ENCODE assay signal across 8 mouse cellular contexts in the genomic region with DNA sequence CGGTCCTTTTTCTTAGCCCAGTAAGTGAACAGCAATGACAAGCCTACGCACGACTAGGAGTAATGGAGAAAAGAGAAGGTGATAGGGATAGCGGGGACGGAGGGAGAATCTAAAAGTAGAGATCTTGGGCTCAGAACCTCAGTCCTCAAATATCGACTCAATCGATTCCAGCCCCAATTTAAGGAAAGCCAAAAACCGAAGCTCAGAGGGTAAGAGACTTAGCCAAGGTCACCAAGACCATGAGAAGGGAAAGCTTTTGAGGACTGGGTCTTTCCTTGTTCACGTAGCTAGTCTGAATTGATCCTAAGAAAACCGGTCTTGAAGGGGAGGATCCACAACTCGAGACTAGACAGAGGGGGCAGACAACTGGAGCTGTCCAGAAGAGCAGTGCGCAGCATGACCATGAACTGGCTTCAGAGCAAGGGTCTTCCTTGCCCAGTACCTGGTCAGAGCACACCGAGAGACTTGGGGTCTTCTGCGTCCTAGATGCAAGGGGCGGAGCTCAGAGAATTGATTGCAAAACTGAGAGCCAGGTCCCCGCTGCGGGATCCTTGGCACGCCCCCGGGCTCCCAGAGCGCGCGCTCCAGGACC. TPM values are rescaled to one million over a fixed set of nuclear protein-coding genes. Genes with fewer than 3 reads are reported as not detected.
DNase-seq lines count a peak whose midpoint lies in the region; ATAC-seq and TF ChIP-seq lines count a peak whose summit lies in the region.

No protein-coding gene starts in this region.

- intact Hi-C loops in left cerebral cortex, postnatal 10 days (cut with DNase I): no loop called here

- TF ChIP-seq CTCF in embryonic fibroblast, embryonic 13.5 days (IDR thresholded peaks at IDR 0.05; ENCODE audit: borderline replicate concordance, insufficient read depth, low read length): no peak

- H3K4me2 ChIP-seq in lung, embryonic 15.5 days: peak overlapping the region; percentile 96
- H3K4me2 ChIP-seq in limb, embryonic 11.5 days (ENCODE audit: low read depth, severe bottlenecking): peak overlapping the region; percentile 97
- peak overlapping the region; percentile 86 for H3K4me2 ChIP-seq in stomach, embryonic 14.5 days (replicated peaks; ENCODE audit: low read depth, low read length)

- peak; percentile 23; the same call in 1 of the 2 replicates for ATAC-seq in lung, embryonic 15.5 days (ENCODE audit: borderline replicate concordance, extremely low read depth, low FRiP score, low TSS enrichment)
- ATAC-seq in limb, embryonic 11.5 days (ENCODE audit: insufficient number of reproducible peaks, low FRiP score, low TSS enrichment, low read depth): no peak
- ATAC-seq in stomach, embryonic 14.5 days (ENCODE audit: insufficient number of reproducible peaks, insufficient read depth, low FRiP score, low read depth): 0 out of 2 replicates have a peak, but pooled peaks have one; percentile 23

- no peak for DNase-seq in lung, postnatal 4 days
- DNase-seq in limb, embryonic 11.5 days (ENCODE audit: low spot score): peak; percentile 53
- DNase-seq in urinary bladder, adult 2 months (ENCODE audit: low spot score): no peak
- DNase-seq in cerebellum, postnatal 10 days: no peak
- no peak for DNase-seq in left cerebral cortex, postnatal 10 days (ENCODE audit: extremely low spot score in 1 of 2, low spot score in 2 of 2)

- no peak overlapping the region for H3K9ac ChIP-seq in lung, embryonic 15.5 days
- peak overlapping the region; percentile 74 for H3K9ac ChIP-seq in limb, embryonic 11.5 days (ENCODE audit: low read length)
- H3K9ac ChIP-seq in stomach, embryonic 14.5 days (replicated peaks; ENCODE audit: low read depth, low read length): 0 out of 2 replicates have a peak overlapping the region, but pooled peaks have one; percentile 42

- H3K4me3 ChIP-seq in lung, embryonic 15.5 days: peak overlapping the region; percentile 66
- H3K4me3 ChIP-seq in embryonic fibroblast, embryonic 13.5 days (ENCODE audit: insufficient read depth, low read length): peak overlapping the region; percentile 39
- peak overlapping the region; percentile 54 for H3K4me3 ChIP-seq in limb, embryonic 11.5 days (ENCODE audit: low read depth, low read length)
- peak overlapping the region; percentile 63 for H3K4me3 ChIP-seq in stomach, embryonic 14.5 days (ENCODE audit: low read depth, low read length)

- WGBS in lung, embryonic 15.5 days: under 1% methylated on average over 22 of the region's 22 CpGs
- WGBS in limb, embryonic 11.5 days: under 1% methylated on average over 22 of the region's 22 CpGs
- WGBS in stomach, embryonic 14.5 days: under 1% methylated on average over 22 of the region's 22 CpGs

- peaks cover 13% of the 10 kb centered on the region; the same call in 1 of the 2 replicates for H3K4me1 ChIP-seq in lung, embryonic 15.5 days
- 0 out of 2 replicates have a peak, but pooled peaks cover 3% of the 10 kb centered on the region for H3K4me1 ChIP-seq in embryonic fibroblast, embryonic 13.5 days (ENCODE audit: control insufficient read depth, insufficient read depth, low read length)
- H3K4me1 ChIP-seq in limb, embryonic 11.5 days (ENCODE audit: control insufficient read depth, insufficient read depth, low read length): peaks cover 4% of the 10 kb centered on the region; the same call in 1 of the 2 replicates
- 0 out of 2 replicates have a peak, but pooled peaks cover 5% of the 10 kb centered on the region for H3K4me1 ChIP-seq in stomach, embryonic 14.5 days (ENCODE audit: control insufficient read depth, insufficient read depth, low read length)

- H3K36me3 ChIP-seq in lung, embryonic 15.5 days: no peaks in the 10 kb centered on the region
- H3K36me3 ChIP-seq in limb, embryonic 11.5 days (ENCODE audit: control insufficient read depth, insufficient read depth, low read length): no peaks in the 10 kb centered on the region
- no peaks in the 10 kb centered on the region for H3K36me3 ChIP-seq in stomach, embryonic 14.5 days (ENCODE audit: control insufficient read depth, insufficient read depth, low read length)

- H3K27me3 ChIP-seq in lung, embryonic 15.5 days: peaks cover 47% of the 10 kb centered on the region
- peaks cover 15% of the 10 kb centered on the region for H3K27me3 ChIP-seq in limb, embryonic 11.5 days (ENCODE audit: control insufficient read depth, insufficient read depth, low read length)
- 0 out of 2 replicates have a peak, but pooled peaks cover 18% of the 10 kb centered on the region for H3K27me3 ChIP-seq in stomach, embryonic 14.5 days (ENCODE audit: control insufficient read depth, insufficient read depth, low read length)

- no peak for TF ChIP-seq POLR2A in embryonic fibroblast, embryonic 13.5 days (IDR thresholded peaks at IDR 0.05; ENCODE audit: low read depth, low read length)

- H3K27ac ChIP-seq in lung, embryonic 15.5 days: no peak overlapping the region
- H3K27ac ChIP-seq in embryonic fibroblast, embryonic 13.5 days (ENCODE audit: insufficient read depth, low read length): no peak overlapping the region
- no peak overlapping the region for H3K27ac ChIP-seq in limb, embryonic 11.5 days (replicated peaks; ENCODE audit: low read depth, low read length)
- H3K27ac ChIP-seq in stomach, embryonic 14.5 days (ENCODE audit: low read length): no peak overlapping the region

- no peaks in the 10 kb centered on the region for H3K9me3 ChIP-seq in lung, embryonic 15.5 days
- no peaks in the 10 kb centered on the region for H3K9me3 ChIP-seq in limb, embryonic 11.5 days (ENCODE audit: control insufficient read depth, low read length)
- H3K9me3 ChIP-seq in stomach, embryonic 14.5 days (ENCODE audit: control insufficient read depth, low read depth, low read length): no peaks in the 10 kb centered on the region

RNA-seq across cellular contexts. Expression of a gene that starts 1.2 kb away (rescaled TPM):
- 0.92 and 0.97 TPM in 2 replicates for polyA plus RNA-seq in lung, embryonic 15.5 days (2015; fragmentation: Nextera tagmentation; extraction: Ambion mirVana)
- polyA plus RNA-seq in embryonic fibroblast, embryonic 13.5 days (2011; ENCODE audit: insufficient read length, low read depth, missing spikeins): 2.3 and 4.2 TPM in 2 replicates
- polyA plus RNA-seq in limb, embryonic 11.5 days (2014; fragmentation: Nextera tagmentation; extraction: Ambion mirVana): 0.47 and 0.50 TPM in 2 replicates
- polyA plus RNA-seq in stomach, embryonic 14.5 days (2014; fragmentation: Nextera tagmentation; extraction: Ambion mirVana): 0.59 and 0.64 TPM in 2 replicates
- 2.1 and 3.1 TPM in 2 replicates for polyA plus RNA-seq in urinary bladder, adult 2 months (2012; rRNA removed)
- total RNA-seq in left cerebral cortex, postnatal 10 days (2021): 10 to 100 TPM; 35.2 to 40.3 TPM
